Mouse (Mus musculus) cerebellum, adult 2 months (tissue): ENCODE results near the gene Phgr1.

Source experiments
- CTCF ChIP-seq: fragments of 200-500 bp; IDR thresholded peaks from 2 replicates; pipeline ENCODE4 v1.5.1; 2011; ENCODE audit warnings: low read depth, mild to moderate bottlenecking, control low read depth, low read length, moderate library complexity, borderline replicate concordance; ENCODE audit not compliant: insufficient read depth
- POLR2A ChIP-seq: fragments of 200-500 bp; IDR thresholded peaks from 2 replicates; pipeline ENCODE4 v1.6.1; 2011; ENCODE audit warnings: low read length, control low read depth, borderline replicate concordance; ENCODE audit not compliant: insufficient read depth

- TF ChIP-seq POLR2A (peak; percentile 52), CTCF (no peak)
Observed at GRCm38 (mm10) chr2:118745232-118745884, 27.2 kb upstream of the Phgr1 start, which contains the start of gene Inafm2.
